Mouse (Mus musculus): ENCODE data around the gene Lhx6. TPM values are rescaled to one million over a fixed set of nuclear protein-coding genes. Genes with fewer than 3 reads are reported as not detected.

The Lhx6 gene
- polyA plus RNA-seq, 1 experiment from 2014 or later = 1.0 TPM

- H3K9me3 ChIP-seq = peaks cover 3% of the 10 kb centered on the region; the same call in 1 of the 2 replicates
- peaks cover 28% of the 10 kb centered on the region for H3K36me3 ChIP-seq
- no peak overlapping the region for H3K27ac ChIP-seq
- ATAC-seq (ENCODE audit: insufficient number of reproducible peaks, insufficient read depth, low FRiP score, low TSS enrichment, low read depth) = no peak
- no peak overlapping the region for H3K9ac ChIP-seq (replicated peaks)
- no peak overlapping the region for H3K4me2 ChIP-seq
- no peak overlapping the region for H3K4me3 ChIP-seq (replicated peaks)
- 0 out of 2 replicates have a peak, but pooled peaks cover 2% of the 10 kb centered on the region for H3K27me3 ChIP-seq
- 87% methylated on average over 7 of the region's 7 CpGs for WGBS
- no peaks in the 10 kb centered on the region for H3K4me1 ChIP-seq (replicated peaks)
Observed at GRCm38 (mm10) chr2:36032884-36033283, 72.3 kb downstream of the Lhx6 start.

Other genes with a start within 250 kb of the Lhx6 start
- 1.3 and 1.5 TPM in 2 replicates for gene Ttll11, start 125.5 kb downstream of the Lhx6 start, polyA plus RNA-seq (2016; fragmentation: Nextera tagmentation; extraction: Ambion mirVana)
- 181 and 194 TPM in 2 replicates for gene Ndufa8, start 56.0 kb downstream of the Lhx6 start, polyA plus RNA-seq (2016; fragmentation: Nextera tagmentation; extraction: Ambion mirVana)
- not detected in 2 replicates for gene Morn5, start 56.0 kb downstream of the Lhx6 start, polyA plus RNA-seq (2016; fragmentation: Nextera tagmentation; extraction: Ambion mirVana)
- 26.5 and 26.7 TPM in 2 replicates for gene Mrrf, start 31.0 kb upstream of the Lhx6 start, polyA plus RNA-seq (2016; fragmentation: Nextera tagmentation; extraction: Ambion mirVana)
- gene Rbm18, start 31.4 kb upstream of the Lhx6 start, polyA plus RNA-seq (2016; fragmentation: Nextera tagmentation; extraction: Ambion mirVana) = 90.8 and 95.6 TPM in 2 replicates
- 4.7 and 4.8 TPM in 2 replicates for gene Ptgs1, start 125.0 kb upstream of the Lhx6 start, polyA plus RNA-seq (2016; fragmentation: Nextera tagmentation; extraction: Ambion mirVana)

Data from limb, embryonic 12.5 days (tissue).